Mouse (Mus musculus) cerebellum, adult 11-12 months (tissue): ENCODE results near the gene Izumo2.
A peak's percentile ranks its signal among the peaks of the same experiment; 100 is the strongest.

ENCODE experiments used
- DNase-seq: peaks from one replicate; pipeline ENCODE4 v3.0.0; 2022

Izumo2 gene

DNA sequence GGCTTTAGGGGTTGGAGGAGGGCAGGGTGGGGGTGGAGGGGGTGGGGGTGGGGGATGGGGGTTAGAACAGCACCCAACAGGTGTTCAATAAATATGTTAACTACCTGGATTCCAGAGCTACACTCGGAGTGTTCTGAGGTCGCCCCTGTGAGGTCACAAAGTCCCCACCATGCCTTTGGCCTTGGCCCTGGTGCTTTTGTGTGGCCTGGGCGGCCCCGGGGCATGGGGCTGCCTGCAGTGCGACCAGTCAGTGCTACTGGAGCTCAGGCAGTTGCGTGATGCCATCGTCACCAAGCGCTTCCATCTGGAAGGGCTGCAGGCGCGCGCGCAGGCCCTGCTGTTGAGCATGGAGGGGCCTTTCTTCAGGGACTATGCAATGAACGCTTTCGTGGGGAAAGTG, at the start of gene Izumo2:
Gene Izumo2 (plus strand): TSS at position 169 of the 400 bp plus-strand sequence.
- no peak for DNase-seq

- DNase-seq, result no peak
Observed at GRCm38 (mm10) chr7:44661219-44661618, 47.3 kb upstream of the Izumo2 start.

GRCm38 (mm10) chr7:44662168-44662567, 46.4 kb upstream of the Izumo2 start:
- DNase-seq, result no peak

- DNase-seq, result no peak
Observed at GRCm38 (mm10) chr7:44662569-44662968, 46.0 kb upstream of the Izumo2 start.

- no peak for DNase-seq
Observed at GRCm38 (mm10) chr7:44663546-44663945, 45.0 kb upstream of the Izumo2 start.

DNA sequence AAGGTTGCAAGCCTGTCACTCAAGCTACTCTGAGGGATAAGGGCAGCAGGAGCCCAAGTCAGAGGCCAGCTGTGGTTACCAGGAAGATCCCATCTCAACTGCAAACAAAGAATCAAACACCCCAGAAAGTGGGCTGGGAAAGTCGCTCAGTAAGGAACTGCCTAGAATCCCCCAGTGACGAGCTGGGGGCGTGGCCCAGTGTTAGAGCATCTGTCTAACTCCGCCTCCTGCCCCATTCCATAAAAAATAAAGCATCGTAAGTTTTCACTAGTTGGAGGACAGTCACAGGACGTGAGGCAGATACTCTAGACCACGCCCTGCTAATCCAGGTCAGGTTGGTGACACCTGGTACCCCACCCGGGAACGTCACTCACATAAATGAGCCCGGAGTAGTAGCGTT, 43.8 kb upstream of the Izumo2 start:
- DNase-seq, result no peak

- no peak for DNase-seq
Observed at GRCm38 (mm10) chr7:44666462-44666861, 42.1 kb upstream of the Izumo2 start.

DNA sequence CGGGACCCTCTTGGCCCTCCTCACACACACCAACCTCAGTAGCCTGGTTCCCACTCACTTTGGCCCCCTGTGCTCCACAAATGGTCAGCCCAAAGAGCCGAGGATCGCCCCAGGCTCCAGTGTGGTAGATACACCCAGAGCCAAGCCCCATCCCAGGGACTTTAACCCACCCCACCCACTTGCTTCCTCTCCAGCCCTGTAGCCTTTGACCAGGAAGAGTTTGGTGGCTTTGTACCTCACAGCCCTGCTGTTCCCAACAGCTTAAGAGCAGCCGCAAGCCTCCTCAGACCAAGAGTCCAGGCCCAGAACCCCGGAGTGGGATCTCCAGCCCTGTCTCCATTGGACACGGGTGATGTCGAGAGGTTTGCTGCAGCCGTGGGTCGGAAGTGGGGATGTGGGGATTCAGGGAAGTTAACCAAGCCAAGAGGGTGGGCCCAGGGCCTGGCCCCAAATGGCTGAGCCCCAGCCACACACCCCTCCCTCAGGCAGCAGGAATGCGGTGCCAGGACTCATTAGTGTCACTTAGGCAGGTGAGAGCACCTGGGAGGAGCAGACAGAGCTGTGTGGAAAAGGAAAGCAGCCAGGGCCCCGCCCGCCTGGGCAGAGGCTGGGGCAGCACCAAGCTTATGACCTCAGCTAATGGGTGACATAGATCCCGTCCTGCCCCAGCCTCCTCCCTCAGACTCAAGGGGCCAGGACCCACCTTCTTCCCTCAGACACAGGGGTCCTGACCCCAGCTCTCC, 40.4 kb upstream of the Izumo2 start:
- DNase-seq, result no peak

- no peak for DNase-seq
Observed at GRCm38 (mm10) chr7:44669103-44669502, 39.4 kb upstream of the Izumo2 start.

DNA sequence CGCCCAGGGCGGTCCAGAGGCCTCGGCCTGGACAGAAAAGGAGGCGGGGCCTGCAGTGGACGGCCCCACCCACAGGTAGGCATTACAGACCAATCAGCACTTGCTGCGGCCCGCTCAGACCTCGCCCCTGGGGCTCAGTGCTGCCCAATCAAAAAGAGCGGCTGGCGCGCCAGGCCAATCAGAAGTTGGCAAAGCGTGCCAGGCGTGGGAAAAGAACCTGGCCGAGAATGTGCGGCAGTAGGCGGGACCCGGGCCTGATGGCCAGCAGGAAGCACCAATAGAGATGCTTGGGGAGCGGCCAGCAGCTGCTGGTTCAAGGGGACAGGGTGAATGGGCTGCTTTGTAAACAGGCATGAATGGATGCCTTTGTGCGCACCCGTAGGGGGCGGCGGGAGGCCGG, 37.7 kb upstream of the Izumo2 start, which contains the start of gene Myh14:
Gene Myh14 (minus strand): TSS at position 41 of the 400 bp plus-strand sequence.
- peak; percentile 99 for DNase-seq

DNA sequence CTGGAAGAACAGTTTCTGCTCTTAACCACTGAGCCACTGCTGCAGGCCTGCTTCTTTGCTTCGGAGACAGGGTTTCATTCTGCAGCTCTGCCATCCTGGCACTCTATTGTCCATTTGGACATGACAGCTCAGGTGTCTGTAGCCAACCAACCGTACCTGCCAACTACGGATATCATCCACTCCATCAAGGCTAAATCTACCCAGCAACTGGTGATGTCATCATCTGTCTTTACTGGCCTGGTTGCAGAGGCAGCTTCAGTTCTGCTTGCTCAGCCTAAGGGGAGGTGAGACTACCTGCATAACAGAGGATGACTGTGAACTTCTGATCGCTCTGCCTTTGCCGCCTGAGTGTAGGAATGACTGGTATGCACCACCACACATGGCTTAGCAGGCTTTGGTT, 36.3 kb upstream of the Izumo2 start:
- DNase-seq, result no peak

DNA sequence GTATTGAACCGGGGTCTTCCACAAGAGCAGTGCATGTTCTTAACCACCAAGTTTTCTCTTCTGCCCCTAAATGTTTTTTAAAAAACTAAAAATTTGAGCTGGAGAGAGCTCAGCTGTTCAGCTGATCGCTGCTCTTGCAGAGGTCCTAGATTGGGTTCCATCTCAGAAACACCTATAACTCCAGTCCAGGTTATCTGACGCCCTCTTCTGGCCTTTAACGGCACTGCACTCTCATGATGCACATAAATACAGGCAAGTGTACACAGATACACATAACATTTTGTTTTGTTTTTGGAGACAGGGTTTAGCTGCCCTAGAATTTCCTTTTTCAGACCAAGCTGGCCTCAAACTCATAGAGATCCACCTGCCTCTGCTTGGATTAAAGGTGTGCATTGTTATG, 34.0 kb upstream of the Izumo2 start:
- no peak for DNase-seq

GRCm38 (mm10) chr7:44675171-44675570, 33.4 kb upstream of the Izumo2 start:
- DNase-seq, result no peak

- DNase-seq, result peak; percentile 61
Observed at GRCm38 (mm10) chr7:44676126-44676525, 32.4 kb upstream of the Izumo2 start.

- peak; percentile 91 for DNase-seq
Observed at GRCm38 (mm10) chr7:44676611-44677010, 31.9 kb upstream of the Izumo2 start.

DNA sequence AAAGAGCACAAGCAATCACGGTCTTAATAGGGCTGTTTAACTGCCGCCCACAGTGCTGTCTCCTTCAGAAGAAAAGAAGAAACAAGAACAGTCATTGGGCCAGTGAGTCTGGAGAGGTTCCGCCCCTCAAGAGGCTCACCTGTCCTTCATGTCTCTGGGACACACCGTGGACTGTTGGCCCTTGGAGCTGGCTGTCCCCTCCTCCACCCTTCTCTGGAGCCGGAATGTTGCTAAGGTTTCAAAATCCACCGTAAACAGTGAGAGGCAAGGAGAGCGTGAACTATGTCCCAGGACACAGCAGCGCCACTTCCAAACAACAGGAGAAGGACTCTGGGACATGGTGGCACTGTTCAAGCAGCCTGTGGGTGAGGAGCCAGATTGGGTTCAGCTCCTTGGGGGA, 24.9 kb upstream of the Izumo2 start:
- no peak for DNase-seq

DNA sequence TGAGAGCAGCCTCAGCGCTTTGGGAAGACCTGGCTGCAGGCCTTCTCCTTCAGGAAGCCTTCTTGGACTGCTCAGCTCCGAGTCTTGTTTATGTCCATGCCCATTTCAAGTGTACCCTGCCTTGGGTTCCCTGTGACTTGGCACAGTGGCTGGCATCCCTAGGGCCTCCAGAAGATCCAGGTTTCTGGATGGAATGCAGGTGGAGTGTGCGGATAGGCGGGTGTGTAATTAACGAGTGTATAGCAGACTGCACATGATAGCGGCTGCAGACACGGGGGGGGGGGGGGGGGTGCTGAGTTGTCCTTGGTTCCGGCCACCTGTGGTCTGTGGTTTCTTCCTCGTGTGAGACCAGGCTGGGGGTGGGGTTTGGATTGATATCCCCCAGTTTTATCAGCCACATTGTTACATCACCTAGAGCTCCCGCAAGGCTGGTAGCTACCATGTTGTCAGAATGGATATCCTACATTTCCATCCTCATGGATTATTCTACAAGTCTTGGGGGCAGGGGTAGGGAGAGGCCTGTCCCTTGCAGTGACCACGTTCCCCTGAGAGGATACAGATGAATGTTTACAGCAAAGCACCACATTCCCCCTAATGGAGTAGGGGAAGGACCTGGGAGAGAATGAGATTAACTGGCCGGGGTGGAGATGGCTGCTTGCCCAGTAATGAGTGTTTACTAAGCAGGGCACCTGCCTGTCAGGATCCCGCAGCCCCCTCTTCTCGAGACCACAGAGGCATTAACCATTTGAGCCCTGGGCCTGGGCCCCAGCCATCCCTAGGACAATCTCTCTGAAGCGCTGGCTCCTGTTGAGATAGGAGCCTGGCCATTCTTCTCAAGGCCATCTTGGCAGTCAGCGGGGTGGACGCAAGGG, 22.8 kb upstream of the Izumo2 start:
- no peak for DNase-seq

- DNase-seq, result no peak
Observed at GRCm38 (mm10) chr7:44688890-44689289, 19.7 kb upstream of the Izumo2 start.

- no peak for DNase-seq
Observed at GRCm38 (mm10) chr7:44689331-44689730, 19.2 kb upstream of the Izumo2 start.

DNA sequence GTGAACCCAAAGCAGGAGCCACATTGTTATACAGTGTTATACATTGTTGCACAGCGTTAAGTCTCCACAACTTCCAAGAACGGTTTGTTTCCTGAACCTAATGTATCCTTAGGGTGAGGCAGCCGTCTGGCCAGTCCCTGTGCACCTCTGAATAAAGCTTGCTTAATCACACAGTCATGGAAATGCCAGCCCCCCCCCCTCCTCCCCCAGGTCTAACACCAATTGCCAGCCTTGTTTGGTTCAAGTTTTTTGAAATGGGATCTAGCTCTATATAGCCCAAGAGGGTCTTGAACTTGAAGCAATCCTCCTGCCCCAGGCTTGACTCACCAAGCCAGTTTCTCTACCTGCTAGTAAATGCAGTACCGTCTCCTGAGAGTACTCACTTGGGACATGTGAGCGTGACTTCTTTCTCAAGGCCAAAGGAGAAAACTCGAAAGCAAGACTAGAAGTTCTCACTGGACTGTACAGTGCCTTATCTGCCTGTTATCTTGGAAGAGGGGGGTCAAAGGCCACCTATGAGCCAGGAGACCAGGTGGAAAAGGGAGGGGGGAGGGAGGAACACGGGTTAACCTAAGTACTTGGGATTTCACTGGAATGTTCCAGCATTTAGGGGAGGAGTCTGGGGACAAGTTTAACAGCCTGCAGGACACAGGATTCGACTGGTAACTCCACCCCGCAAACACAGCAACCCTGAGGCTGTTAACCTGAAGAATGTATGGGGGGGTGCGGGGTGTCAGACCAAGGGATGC, 14.9 kb upstream of the Izumo2 start:
- DNase-seq, result no peak

DNA sequence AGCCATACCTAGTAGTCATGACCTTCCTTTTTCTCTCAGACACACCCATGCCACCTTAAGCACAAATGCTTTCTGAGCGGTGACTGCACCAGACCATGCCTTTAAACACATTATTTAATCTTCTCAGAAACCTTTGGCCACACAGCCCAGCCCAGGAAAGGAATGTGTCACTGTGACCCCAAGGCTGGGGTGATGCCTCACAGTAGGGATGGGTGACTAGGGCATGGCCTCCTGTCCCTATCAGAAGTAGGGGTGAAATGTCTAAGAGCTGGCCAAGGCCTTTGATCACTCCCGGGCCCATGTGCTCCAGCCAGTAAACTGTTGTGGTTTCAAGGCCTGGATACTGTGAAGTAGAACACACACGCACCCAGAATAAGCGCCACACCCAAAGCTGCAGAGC, 13.3 kb upstream of the Izumo2 start:
- no peak for DNase-seq

GRCm38 (mm10) chr7:44697191-44697710, 11.3 kb upstream of the Izumo2 start:
- peak; percentile 72 for DNase-seq

DNA sequence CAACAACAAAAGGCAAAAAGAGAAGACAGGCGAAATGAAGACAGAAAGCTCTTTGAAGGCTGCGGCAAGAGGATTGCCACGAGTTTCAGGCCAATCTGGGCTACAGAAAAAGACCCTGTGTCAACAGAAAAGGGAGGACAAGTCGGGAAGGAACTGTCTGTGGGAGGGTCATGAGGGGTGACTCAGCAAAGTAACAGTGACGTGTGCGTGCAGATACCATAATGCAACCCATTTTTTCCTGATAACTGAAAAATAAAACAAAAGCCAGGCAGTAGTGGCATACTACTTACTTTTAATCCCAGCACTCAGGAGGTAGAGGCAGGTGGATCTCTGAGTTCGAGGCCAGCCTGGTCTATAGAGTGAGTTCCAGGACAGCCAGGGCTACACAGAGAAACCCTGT, 10.6 kb upstream of the Izumo2 start:
- no peak for DNase-seq
